Mouse (Mus musculus): Measurements from ENCODE around the gene Klf9. TPM values are rescaled to one million over a fixed set of nuclear protein-coding genes. Genes with fewer than 3 reads are reported as not detected.

Gene Klf9
- 1.2 and 1.6 TPM in 2 replicates for polyA plus RNA-seq (2014; fragmentation: Nextera tagmentation; extraction: Ambion mirVana)

DNA sequence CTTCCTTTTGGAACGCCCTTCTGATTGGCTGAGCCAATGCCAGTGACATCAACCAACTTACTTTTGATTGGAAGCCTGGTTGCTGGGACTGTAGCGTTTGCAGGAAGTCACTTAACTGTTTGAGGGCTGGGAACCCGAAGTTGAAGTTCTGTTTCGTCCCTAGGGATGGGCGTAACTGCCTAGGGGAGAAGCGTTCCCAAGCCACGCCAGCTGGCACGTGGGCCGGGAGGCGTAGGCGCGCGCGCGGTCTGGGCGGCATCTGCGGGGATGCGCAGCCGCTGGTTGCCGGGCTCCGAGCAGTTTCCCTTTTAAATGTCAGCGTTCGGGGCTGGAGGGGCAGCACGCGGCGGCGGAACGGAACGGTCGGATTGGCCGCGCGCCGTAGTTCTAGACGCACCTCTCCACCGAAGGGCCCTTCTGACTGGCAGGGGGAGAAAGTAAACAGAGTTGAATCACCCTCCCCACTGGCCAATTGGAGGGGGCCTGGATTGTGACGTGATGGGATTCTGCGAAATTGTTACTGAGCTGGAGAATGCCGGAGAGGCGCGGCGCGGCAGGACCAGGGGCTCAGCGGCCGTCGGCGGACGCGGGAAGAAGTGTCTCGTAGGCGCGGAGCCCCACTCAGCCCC is at the start of gene Klf9:
Gene Klf9, plus strand, starts transcription at position 538 of the 629 bp plus-strand sequence.
- Histone ChIP-seq H3K27ac (replicated peaks; ENCODE audit: low read depth, low read length) (peak within 1 kb of the TSS; percentile 56; the same call in 1 of the 2 replicates), H3K4me3 (ENCODE audit: low read depth, low read length) (peak within 1 kb of the TSS; percentile 50), H3K4me2 (ENCODE audit: low read depth, severe bottlenecking) (peak within 1 kb of the TSS; percentile 95), H3K9ac (ENCODE audit: low read length) (peak within 1 kb of the TSS; percentile 58; the same call in 1 of the 2 replicates), H3K9me3 (ENCODE audit: control insufficient read depth, low read length) (no peaks in the 10 kb centered on the region), H3K36me3 (ENCODE audit: control insufficient read depth, insufficient read depth, low read length) (no peaks in the 10 kb centered on the region), H3K27me3 (ENCODE audit: control insufficient read depth, insufficient read depth, low read length) (peaks cover 22% of the 10 kb centered on the region), H3K4me1 (ENCODE audit: control insufficient read depth, insufficient read depth, low read length) (peaks cover 15% of the 10 kb centered on the region)
- DNase-seq (ENCODE audit: low spot score) (peak; percentile 89), ATAC-seq (ENCODE audit: insufficient number of reproducible peaks, low FRiP score, low TSS enrichment, low read depth) (peak; percentile 90)
- under 1% methylated on average over 52 of the region's 52 CpGs for WGBS

DNA sequence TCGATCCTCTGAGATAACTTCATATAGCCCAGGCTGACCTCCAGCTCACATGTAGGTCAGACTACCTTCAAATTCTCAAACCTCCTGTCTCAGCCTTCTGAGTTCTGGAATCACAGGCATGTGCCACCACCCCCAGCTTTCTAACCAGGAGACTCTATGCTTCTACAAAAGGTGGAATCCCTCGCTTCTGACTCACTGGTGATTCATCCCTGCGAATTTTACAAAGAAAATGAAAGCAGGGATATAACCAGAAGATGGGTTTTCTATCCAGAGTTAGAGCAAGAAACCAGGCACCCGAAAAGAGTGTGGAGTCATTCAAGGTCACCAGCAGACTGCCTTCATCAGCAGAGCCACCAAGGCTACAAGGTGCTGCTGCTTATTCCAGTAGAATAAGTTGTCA is 49.4 kb upstream of the Klf9 start:
- Histone ChIP-seq H3K36me3 (ENCODE audit: control insufficient read depth, insufficient read depth, low read length) (no peaks in the 10 kb centered on the region), H3K9ac (ENCODE audit: low read length) (no peak overlapping the region), H3K27ac (replicated peaks; ENCODE audit: low read depth, low read length) (no peak overlapping the region), H3K4me3 (ENCODE audit: low read depth, low read length) (no peak overlapping the region), H3K9me3 (ENCODE audit: control insufficient read depth, low read length) (no peaks in the 10 kb centered on the region), H3K27me3 (ENCODE audit: control insufficient read depth, insufficient read depth, low read length) (no peaks in the 10 kb centered on the region), H3K4me2 (ENCODE audit: low read depth, severe bottlenecking) (no peak overlapping the region), H3K4me1 (ENCODE audit: control insufficient read depth, insufficient read depth, low read length) (no peaks in the 10 kb centered on the region)
- 87% methylated on average over 4 of the region's 4 CpGs for WGBS
- no peak for DNase-seq (ENCODE audit: low spot score)
- no peak for ATAC-seq (ENCODE audit: insufficient number of reproducible peaks, low FRiP score, low TSS enrichment, low read depth)

DNA sequence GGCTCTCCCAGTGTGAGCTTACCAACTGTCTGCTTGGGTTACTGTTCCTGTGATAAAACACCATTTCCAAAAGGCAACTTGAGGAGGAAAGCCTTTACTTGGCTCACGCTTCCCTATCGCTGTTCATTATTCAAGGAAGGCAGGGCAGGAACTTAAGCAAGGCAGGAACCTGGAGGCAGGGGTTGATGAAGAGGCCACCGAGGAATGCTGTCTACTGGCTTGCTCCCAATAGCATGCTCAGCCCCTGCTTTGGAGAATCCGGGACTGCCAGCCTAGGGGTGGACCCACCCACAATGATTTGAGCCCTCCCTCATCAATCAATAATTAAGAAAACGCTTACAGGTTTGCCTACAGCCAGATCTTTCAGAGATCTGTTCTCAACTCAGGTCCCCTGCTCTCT is 47.5 kb upstream of the Klf9 start:
- H3K27me3 ChIP-seq (ENCODE audit: control insufficient read depth, insufficient read depth, low read length), result no peaks in the 10 kb centered on the region
- no peaks in the 10 kb centered on the region for H3K4me1 ChIP-seq (ENCODE audit: control insufficient read depth, insufficient read depth, low read length)
- WGBS, result 82% methylated on average over 5 of the region's 5 CpGs
- H3K4me3 ChIP-seq (ENCODE audit: low read depth, low read length), result no peak overlapping the region
- DNase-seq (ENCODE audit: low spot score), result no peak
- H3K4me2 ChIP-seq (ENCODE audit: low read depth, severe bottlenecking), result no peak overlapping the region
- no peak overlapping the region for H3K27ac ChIP-seq (replicated peaks; ENCODE audit: low read depth, low read length)
- ATAC-seq (ENCODE audit: insufficient number of reproducible peaks, low FRiP score, low TSS enrichment, low read depth), result no peak
- H3K9ac ChIP-seq (ENCODE audit: low read length), result no peak overlapping the region
- no peaks in the 10 kb centered on the region for H3K36me3 ChIP-seq (ENCODE audit: control insufficient read depth, insufficient read depth, low read length)
- no peaks in the 10 kb centered on the region for H3K9me3 ChIP-seq (ENCODE audit: control insufficient read depth, low read length)

DNA sequence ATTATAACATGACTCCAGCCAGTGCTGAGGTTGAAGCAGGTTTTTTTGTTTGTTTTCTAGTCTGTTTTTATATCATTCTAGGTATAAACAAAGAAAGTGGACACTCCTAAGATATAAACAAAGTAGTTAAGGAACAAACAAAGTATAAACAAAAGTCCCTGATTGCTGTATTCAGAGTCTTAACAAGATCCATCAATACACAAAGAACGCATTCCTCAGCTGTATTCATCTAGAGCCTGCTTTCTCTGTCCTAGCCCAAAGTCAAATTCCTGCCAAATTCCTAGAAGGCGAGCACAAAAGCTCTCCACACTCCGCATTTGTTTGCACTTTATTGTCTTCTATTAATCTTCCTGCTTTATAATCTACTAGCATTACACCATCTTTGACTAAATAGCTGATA is 46.1 kb upstream of the Klf9 start:
- Histone ChIP-seq H3K9ac (ENCODE audit: low read length) (no peak overlapping the region), H3K4me3 (ENCODE audit: low read depth, low read length) (no peak overlapping the region), H3K4me1 (ENCODE audit: control insufficient read depth, insufficient read depth, low read length) (no peaks in the 10 kb centered on the region), H3K27me3 (ENCODE audit: control insufficient read depth, insufficient read depth, low read length) (no peaks in the 10 kb centered on the region), H3K36me3 (ENCODE audit: control insufficient read depth, insufficient read depth, low read length) (no peaks in the 10 kb centered on the region), H3K27ac (replicated peaks; ENCODE audit: low read depth, low read length) (no peak overlapping the region), H3K4me2 (ENCODE audit: low read depth, severe bottlenecking) (no peak overlapping the region), H3K9me3 (ENCODE audit: control insufficient read depth, low read length) (no peaks in the 10 kb centered on the region)
- ATAC-seq (ENCODE audit: insufficient number of reproducible peaks, low FRiP score, low TSS enrichment, low read depth) (no peak), DNase-seq (ENCODE audit: low spot score) (no peak)
- 73% methylated on average over 3 of the region's 3 CpGs for WGBS

DNA sequence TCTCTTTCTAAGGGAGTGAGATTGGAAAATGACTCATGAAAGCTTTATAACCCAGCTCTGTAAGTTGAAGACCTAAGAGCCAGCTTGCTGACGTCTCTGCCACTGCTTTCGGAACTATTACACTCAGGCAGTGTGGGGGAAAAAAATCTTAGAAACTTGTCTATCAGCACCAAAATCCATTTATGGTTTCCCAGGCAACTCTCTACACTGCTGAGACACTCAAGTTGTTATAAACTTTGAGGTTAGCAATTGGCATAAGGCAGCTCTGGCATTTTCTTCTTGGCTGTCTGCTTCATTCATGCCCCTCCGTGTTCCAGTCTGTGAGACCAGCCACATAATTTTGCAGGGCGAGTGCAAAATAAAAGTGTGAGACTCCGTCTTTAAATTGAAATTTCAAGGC is 34.2 kb upstream of the Klf9 start:
- no peak for ATAC-seq (ENCODE audit: insufficient number of reproducible peaks, low FRiP score, low TSS enrichment, low read depth)
- Histone ChIP-seq H3K4me3 (ENCODE audit: low read depth, low read length) (no peak overlapping the region), H3K27me3 (ENCODE audit: control insufficient read depth, insufficient read depth, low read length) (no peaks in the 10 kb centered on the region), H3K4me2 (ENCODE audit: low read depth, severe bottlenecking) (no peak overlapping the region), H3K4me1 (ENCODE audit: control insufficient read depth, insufficient read depth, low read length) (no peaks in the 10 kb centered on the region), H3K9me3 (ENCODE audit: control insufficient read depth, low read length) (no peaks in the 10 kb centered on the region), H3K36me3 (ENCODE audit: control insufficient read depth, insufficient read depth, low read length) (no peaks in the 10 kb centered on the region), H3K27ac (replicated peaks; ENCODE audit: low read depth, low read length) (no peak overlapping the region), H3K9ac (ENCODE audit: low read length) (no peak overlapping the region)
- 83% methylated on average over 5 of the region's 5 CpGs for WGBS
- no peak for DNase-seq (ENCODE audit: low spot score)

DNA sequence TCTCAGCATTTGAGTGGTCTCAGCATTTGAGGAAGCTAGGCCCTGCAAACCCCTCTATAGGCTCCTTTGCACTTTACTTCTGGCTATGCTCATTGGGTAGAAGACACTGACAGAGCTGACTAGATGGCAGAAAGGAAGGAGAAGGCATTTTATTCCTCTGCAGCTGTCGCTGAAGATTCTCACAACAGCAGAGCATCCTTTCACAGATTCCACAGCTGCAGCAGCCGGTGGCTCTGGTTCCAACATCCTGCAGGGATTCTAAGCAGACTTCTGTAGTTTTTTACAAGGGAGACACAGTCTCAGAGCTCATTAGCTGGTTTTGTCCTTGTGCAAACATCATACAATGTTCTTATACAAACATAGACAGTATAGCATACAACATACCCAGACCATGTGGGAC is 33.7 kb upstream of the Klf9 start:
- H3K27ac ChIP-seq (replicated peaks; ENCODE audit: low read depth, low read length), result no peak overlapping the region
- no peak overlapping the region for H3K9ac ChIP-seq (ENCODE audit: low read length)
- no peaks in the 10 kb centered on the region for H3K4me1 ChIP-seq (ENCODE audit: control insufficient read depth, insufficient read depth, low read length)
- no peaks in the 10 kb centered on the region for H3K27me3 ChIP-seq (ENCODE audit: control insufficient read depth, insufficient read depth, low read length)
- no peak overlapping the region for H3K4me2 ChIP-seq (ENCODE audit: low read depth, severe bottlenecking)
- no peaks in the 10 kb centered on the region for H3K36me3 ChIP-seq (ENCODE audit: control insufficient read depth, insufficient read depth, low read length)
- H3K4me3 ChIP-seq (ENCODE audit: low read depth, low read length), result no peak overlapping the region
- no peak for DNase-seq (ENCODE audit: low spot score)
- H3K9me3 ChIP-seq (ENCODE audit: control insufficient read depth, low read length), result no peaks in the 10 kb centered on the region
- ATAC-seq (ENCODE audit: insufficient number of reproducible peaks, low FRiP score, low TSS enrichment, low read depth), result no peak
- 59% methylated on average over 2 of the region's 2 CpGs for WGBS

DNA sequence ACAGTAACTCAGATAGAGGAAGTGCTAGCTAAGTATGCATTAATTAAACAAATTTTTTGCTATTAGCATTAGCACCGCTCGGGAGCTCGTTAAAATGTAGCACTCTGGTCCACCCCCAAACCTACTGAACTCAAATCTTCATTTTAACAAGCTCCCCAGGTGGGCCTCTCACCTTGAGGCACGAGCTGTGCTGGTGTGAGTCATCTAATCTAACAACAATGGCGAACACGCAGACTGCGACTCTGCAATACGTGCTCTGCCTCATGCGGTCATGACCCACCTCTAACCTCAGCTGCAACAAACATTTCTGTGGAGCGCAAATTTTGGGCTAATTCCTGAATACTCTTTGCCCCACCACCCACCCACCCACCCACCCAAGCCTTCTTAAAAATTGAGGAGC is 19.2 kb upstream of the Klf9 start:
- Histone ChIP-seq H3K36me3 (ENCODE audit: control insufficient read depth, insufficient read depth, low read length) (no peaks in the 10 kb centered on the region), H3K4me1 (ENCODE audit: control insufficient read depth, insufficient read depth, low read length) (no peaks in the 10 kb centered on the region), H3K27me3 (ENCODE audit: control insufficient read depth, insufficient read depth, low read length) (no peaks in the 10 kb centered on the region), H3K4me3 (ENCODE audit: low read depth, low read length) (no peak overlapping the region), H3K27ac (replicated peaks; ENCODE audit: low read depth, low read length) (no peak overlapping the region), H3K9me3 (ENCODE audit: control insufficient read depth, low read length) (no peaks in the 10 kb centered on the region), H3K4me2 (ENCODE audit: low read depth, severe bottlenecking) (no peak overlapping the region), H3K9ac (ENCODE audit: low read length) (no peak overlapping the region)
- ATAC-seq (ENCODE audit: insufficient number of reproducible peaks, low FRiP score, low TSS enrichment, low read depth), result no peak
- WGBS, result 11% methylated on average over 10 of the region's 10 CpGs
- DNase-seq (ENCODE audit: low spot score), result no peak

DNA sequence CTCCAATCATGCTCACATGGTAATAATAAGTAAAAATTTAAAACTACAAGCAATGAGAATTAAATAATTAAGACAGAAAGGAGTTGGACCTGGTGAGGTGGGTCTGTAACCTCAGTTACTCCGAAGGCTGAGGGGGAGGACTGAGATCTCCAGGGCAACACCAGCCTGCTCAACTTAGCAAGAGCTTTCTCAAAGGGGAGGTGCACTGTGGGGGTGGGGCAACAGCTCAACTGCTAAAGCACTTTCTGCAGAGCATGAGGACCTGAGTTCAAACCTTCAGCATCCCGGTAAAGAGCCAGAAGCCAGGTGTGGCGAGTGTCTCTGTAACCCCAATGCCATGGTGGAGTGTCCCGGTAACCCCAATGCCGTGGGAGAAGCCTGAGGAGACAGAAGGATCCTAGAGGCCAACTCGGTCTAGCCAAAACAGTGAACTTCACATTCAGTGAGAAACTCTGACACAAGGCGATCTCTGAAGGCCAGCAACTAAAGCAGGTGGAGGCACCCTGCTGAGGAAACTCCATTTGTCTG is 16.9 kb upstream of the Klf9 start:
- Histone ChIP-seq H3K4me2 (ENCODE audit: low read depth, severe bottlenecking) (no peak overlapping the region), H3K36me3 (ENCODE audit: control insufficient read depth, insufficient read depth, low read length) (no peaks in the 10 kb centered on the region), H3K27ac (replicated peaks; ENCODE audit: low read depth, low read length) (no peak overlapping the region), H3K4me3 (ENCODE audit: low read depth, low read length) (no peak overlapping the region), H3K9me3 (ENCODE audit: control insufficient read depth, low read length) (no peaks in the 10 kb centered on the region), H3K9ac (ENCODE audit: low read length) (no peak overlapping the region), H3K4me1 (ENCODE audit: control insufficient read depth, insufficient read depth, low read length) (no peaks in the 10 kb centered on the region), H3K27me3 (ENCODE audit: control insufficient read depth, insufficient read depth, low read length) (no peaks in the 10 kb centered on the region)
- no peak for ATAC-seq (ENCODE audit: insufficient number of reproducible peaks, low FRiP score, low TSS enrichment, low read depth)
- DNase-seq (ENCODE audit: low spot score), result no peak
- WGBS, result 74% methylated on average over 7 of the region's 7 CpGs

Measured in limb, embryonic 11.5 days (tissue).